Mouse (Mus musculus) heart, postnatal 10 days (tissue): ENCODE data around the gene Nsmce1. TPM values are rescaled to one million over a fixed set of nuclear protein-coding genes. Genes with fewer than 3 reads are reported as not detected.

Source experiments
- DNase-seq, 2 experiments: peaks; one replicate each; pipeline ENCODE4 v3.0.0; 2021
- intact Hi-C: fragments of 180-260 bp; cut with DNase I; formaldehyde crosslinking; loops from one replicate; pipeline ENCODE4 v1.15.1; 2025
- total RNA-seq, 2 experiments: library from RNA; stranded (reverse); gene quantifications; 2 replicates each; pipeline ENCODE4 v1.2.3; 2021

Gene Nsmce1
- total RNA-seq, 2 experiments from 2014 or later, result 43.6 to 45.8 TPM

GRCm38 (mm10) chr7:125492551-125492950 lies 1.2 kb upstream of the Nsmce1 start:
- intact Hi-C loops, result no loop called here
- no peak for DNase-seq

GRCm38 (mm10) chr7:125491760-125492159 lies 364 bp upstream of the Nsmce1 start:
- DNase-seq, result no peak
- intact Hi-C loops, result loop anchor here (2.0 kb wide), 1 partner anchor 61 kb away; the partner anchor contains the start of gene Il4ra

GRCm38 (mm10) chr7:125489636-125490035 lies 1.8 kb downstream of the Nsmce1 start:
- intact Hi-C loops, result loop anchor here (2.0 kb wide), 2 partner anchors 17 to 63 kb away; partner anchors contain the start of gene Il4ra
- no peak for DNase-seq

- intact Hi-C loops, result loop anchor here (2.0 kb wide), 1 partner anchor 16 kb away; no protein-coding TSS in a partner anchor
Observed at GRCm38 (mm10) chr7:125488706-125489105, 2.7 kb downstream of the Nsmce1 start.

GRCm38 (mm10) chr7:125487126-125487525 lies 4.3 kb downstream of the Nsmce1 start:
- intact Hi-C loops, result no loop called here

More at GRCm38 (mm10) chr7:125488706-125489105, 2.7 kb downstream of the Nsmce1 start:
- no peak for DNase-seq

GRCm38 (mm10) chr7:125486121-125486630 lies 5.2 kb downstream of the Nsmce1 start:
- intact Hi-C loops, result no loop called here
- DNase-seq, result no peak

More at GRCm38 (mm10) chr7:125487126-125487525, 4.3 kb downstream of the Nsmce1 start:
- DNase-seq, result no peak

GRCm38 (mm10) chr7:125484791-125485190 lies 6.6 kb downstream of the Nsmce1 start:
- intact Hi-C loops, result no loop called here
- DNase-seq, result no peak

GRCm38 (mm10) chr7:125482886-125483285 lies 8.5 kb downstream of the Nsmce1 start:
- intact Hi-C loops, result no loop called here
- DNase-seq, result no peak

- intact Hi-C loops, result no loop called here
Observed at GRCm38 (mm10) chr7:125482339-125482738, 9.1 kb downstream of the Nsmce1 start.

GRCm38 (mm10) chr7:125480518-125480917 lies 10.9 kb downstream of the Nsmce1 start:
- intact Hi-C loops, result no loop called here
- DNase-seq, result no peak

More at GRCm38 (mm10) chr7:125482339-125482738, 9.1 kb downstream of the Nsmce1 start:
- DNase-seq, result no peak

- DNase-seq, result peak; percentile 63 to 68
- intact Hi-C loops, result no loop called here
Observed at GRCm38 (mm10) chr7:125478391-125478984, 12.9 kb downstream of the Nsmce1 start.

- intact Hi-C loops, result no loop called here
- DNase-seq, result peak; percentile 74 to 76
Observed at GRCm38 (mm10) chr7:125475601-125476251, 15.7 kb downstream of the Nsmce1 start.

GRCm38 (mm10) chr7:125474535-125474934 lies 16.9 kb downstream of the Nsmce1 start:
- intact Hi-C loops, result no loop called here
- no peak for DNase-seq

GRCm38 (mm10) chr7:125471991-125472741 lies 19.2 kb downstream of the Nsmce1 start:
- peak; percentile 86 to 89 for DNase-seq
- intact Hi-C loops, result loop anchor here (1.0 to 2.0 kb wide), 3 partner anchors 17 to 167 kb away; partner anchors contain the start of gene Il4ra

GRCm38 (mm10) chr7:125470901-125471300 lies 20.5 kb downstream of the Nsmce1 start:
- intact Hi-C loops, result loop anchor here (1.0 kb wide), 1 partner anchor 110 kb away; no protein-coding TSS in a partner anchor
- no peak for DNase-seq

GRCm38 (mm10) chr7:125469937-125470336 lies 21.5 kb downstream of the Nsmce1 start:
- intact Hi-C loops, result loop anchor here (1.0 kb wide), 1 partner anchor 111 kb away; no protein-coding TSS in a partner anchor
- peak; percentile 80 to 87 for DNase-seq

GRCm38 (mm10) chr7:125462200-125462599 lies 29.2 kb downstream of the Nsmce1 start:
- intact Hi-C loops, result no loop called here

GRCm38 (mm10) chr7:125453671-125454070 lies 37.7 kb downstream of the Nsmce1 start:
- DNase-seq, result no peak
- intact Hi-C loops, result no loop called here

More at GRCm38 (mm10) chr7:125462200-125462599, 29.2 kb downstream of the Nsmce1 start:
- no peak for DNase-seq

- no peak for DNase-seq
- intact Hi-C loops, result no loop called here
Observed at GRCm38 (mm10) chr7:125451078-125451477, 40.3 kb downstream of the Nsmce1 start.

- intact Hi-C loops, result no loop called here
- DNase-seq, result no peak
Observed at GRCm38 (mm10) chr7:125450678-125451077, 40.7 kb downstream of the Nsmce1 start.
